32 mouse cellular contexts compared by ENCODE assay signal in the genomic region with DNA sequence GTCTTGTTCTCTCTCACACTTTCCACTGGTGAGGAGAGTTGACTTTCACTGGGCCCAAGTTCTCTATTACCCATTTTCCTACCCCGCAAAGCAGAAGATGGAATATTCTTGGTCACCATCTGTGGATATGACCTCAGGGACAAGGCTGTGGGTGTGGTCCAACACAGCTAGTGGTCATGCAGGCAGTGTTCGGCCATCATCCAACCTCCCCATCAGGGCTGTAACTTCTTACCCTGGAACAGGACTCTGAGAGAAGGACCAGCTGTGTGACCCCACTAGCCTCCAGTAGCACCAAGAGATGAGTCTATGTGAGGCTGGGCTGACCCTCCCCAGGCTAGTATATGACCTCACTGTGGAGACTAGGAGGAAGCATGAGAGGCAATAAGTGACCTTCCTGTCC. TPM values are rescaled to one million over a fixed set of nuclear protein-coding genes. Genes with fewer than 3 reads are reported as not detected.
A peak's percentile ranks its signal among the peaks of the same experiment; 100 is the strongest.
DNase-seq lines count a peak whose midpoint lies in the region; ATAC-seq lines count a peak whose summit lies in the region.
"Had no signal": no experiment of that assay in that cellular context is flagged by ENCODE, and none has a peak within 500 bp of the region (broad histone marks: within the 10 kb centered on the region; RNA-seq: fewer than 3 reads in every experiment).

No protein-coding gene starts in this region.

- no peaks in the 10 kb centered on the region for H3K27me3 ChIP-seq in heart, embryonic 12.5 days (replicated peaks)
- H3K27me3 ChIP-seq in kidney, embryonic 15.5 days, result no peaks in the 10 kb centered on the region
- H3K27me3 ChIP-seq: embryonic facial prominence, embryonic 15.5 days; hindbrain, embryonic 13.5 days; limb, embryonic 13.5 days; lung, embryonic 15.5 days; midbrain, embryonic 15.5 days; neural tube, embryonic 15.5 days had no signal

- no peak overlapping the region for H3K27ac ChIP-seq in heart, embryonic 12.5 days (ENCODE audit: poor library complexity, severe bottlenecking)
- no peak overlapping the region for H3K27ac ChIP-seq in kidney, embryonic 15.5 days
- H3K27ac ChIP-seq: embryonic facial prominence, embryonic 10.5 days; embryonic facial prominence, embryonic 15.5 days; hindbrain, embryonic 13.5 days; left cerebral cortex, adult 2 months; limb, embryonic 13.5 days; lung, embryonic 15.5 days; midbrain, embryonic 10.5 days; midbrain, embryonic 15.5 days; neural tube, embryonic 15.5 days had no signal

- ATAC-seq in heart, embryonic 12.5 days (ENCODE audit: insufficient number of reproducible peaks, low FRiP score), result no peak
- ATAC-seq in kidney, embryonic 15.5 days (replicated peaks; ENCODE audit: low FRiP score), result no peak
- ATAC-seq: forebrain, embryonic 14.5 days; intestine, postnatal 0 days; midbrain, embryonic 15.5 days; Patski had no signal

- H3K9ac ChIP-seq in heart, embryonic 12.5 days, result no peak overlapping the region
- no peak overlapping the region for H3K9ac ChIP-seq in kidney, embryonic 15.5 days
- H3K9ac ChIP-seq: embryonic facial prominence, embryonic 15.5 days; hindbrain, embryonic 13.5 days; limb, embryonic 13.5 days; lung, embryonic 15.5 days; midbrain, embryonic 15.5 days; neural tube, embryonic 15.5 days had no signal

- H3K4me1 ChIP-seq in heart, embryonic 12.5 days (replicated peaks), result no peaks in the 10 kb centered on the region
- peaks cover 11% of the 10 kb centered on the region; the same call in 1 of the 2 replicates for H3K4me1 ChIP-seq in kidney, embryonic 15.5 days
- H3K4me1 ChIP-seq: hindbrain, embryonic 13.5 days; midbrain, embryonic 15.5 days; neural tube, embryonic 15.5 days had no signal

- WGBS in heart, embryonic 12.5 days, result 76% methylated on average over 2 of the region's 2 CpGs
- 85% methylated on average over 2 of the region's 2 CpGs for WGBS in kidney, embryonic 15.5 days

- no peak overlapping the region for H3K4me2 ChIP-seq in heart, embryonic 12.5 days
- H3K4me2 ChIP-seq in kidney, embryonic 15.5 days, result no peak overlapping the region
- H3K4me2 ChIP-seq: embryonic facial prominence, embryonic 15.5 days; hindbrain, embryonic 13.5 days; limb, embryonic 13.5 days; liver, embryonic 11.5 days; lung, embryonic 15.5 days; midbrain, embryonic 15.5 days; neural tube, embryonic 15.5 days had no signal

- no peak overlapping the region for H3K4me3 ChIP-seq in heart, embryonic 12.5 days
- H3K4me3 ChIP-seq in kidney, embryonic 15.5 days (replicated peaks), result no peak overlapping the region
- H3K4me3 ChIP-seq: embryonic facial prominence, embryonic 10.5 days; embryonic facial prominence, embryonic 15.5 days; hindbrain, embryonic 13.5 days; left cerebral cortex, adult 2 months; limb, embryonic 13.5 days; lung, embryonic 15.5 days; midbrain, embryonic 10.5 days; midbrain, embryonic 15.5 days; neural tube, embryonic 15.5 days had no signal

- H3K9me3 ChIP-seq in heart, embryonic 12.5 days (replicated peaks), result no peaks in the 10 kb centered on the region
- no peaks in the 10 kb centered on the region for H3K9me3 ChIP-seq in kidney, embryonic 15.5 days (replicated peaks)
- H3K9me3 ChIP-seq: embryonic facial prominence, embryonic 10.5 days; embryonic facial prominence, embryonic 15.5 days; hindbrain, embryonic 13.5 days; limb, embryonic 13.5 days; lung, embryonic 15.5 days; midbrain, embryonic 10.5 days; midbrain, embryonic 15.5 days; neural tube, embryonic 15.5 days had no signal

- no peaks in the 10 kb centered on the region for H3K36me3 ChIP-seq in heart, embryonic 12.5 days
- H3K36me3 ChIP-seq in kidney, embryonic 15.5 days, result no peaks in the 10 kb centered on the region
- H3K36me3 ChIP-seq: embryonic facial prominence, embryonic 10.5 days; embryonic facial prominence, embryonic 15.5 days; hindbrain, embryonic 13.5 days; limb, embryonic 13.5 days; lung, embryonic 15.5 days; midbrain, embryonic 10.5 days; midbrain, embryonic 15.5 days; neural tube, embryonic 15.5 days had no signal

- DNase-seq in heart, adult 18-20 months, result peak; percentile 17 to 47
- DNase-seq in kidney, postnatal 14 days, result peak; percentile 3
- peak; percentile 41 to 47 for DNase-seq in heart, adult 9 months (ENCODE audit: low spot score in 2 of 2)
- peak; percentile 63 for DNase-seq in skeletal muscle tissue, adult 2 months (ENCODE audit: low read depth, low spot score)
- DNase-seq in frontal cortex, adult 2 months (ENCODE audit: extremely low spot score in 1 of 2, low spot score in 1 of 2), result no peak
- no peak for DNase-seq in right cerebral cortex, postnatal 4 days
- DNase-seq: adrenal gland, postnatal 10 days; cerebellum, adult 8-10 months; cerebellum, postnatal 25 days; kidney, adult 9 months; layer of hippocampus, adult 9-11 months; right cerebral cortex, postnatal 25 days; thymus, postnatal 4 days had no signal

RNA-seq across cellular contexts. Expression of a gene that starts 54.1 kb away (rescaled TPM):
- 1 to 10 TPM in 1 of 2 experiments, under 1 TPM in 1; 0.74 to 1.3 TPM for total RNA-seq in heart, adult 18-20 months (2021)
- polyA plus RNA-seq in heart, embryonic 12.5 days (2016; fragmentation: Nextera tagmentation; extraction: Ambion mirVana), result 5.5 and 5.8 TPM in 2 replicates
- 1.2 and 1.4 TPM in 2 replicates for polyA plus RNA-seq in kidney, embryonic 15.5 days (2015; fragmentation: Nextera tagmentation; extraction: Ambion mirVana)
- 2.8 and 2.9 TPM in 2 replicates for polyA plus RNA-seq in frontal cortex, adult 2 months (2012; rRNA removed)
- total RNA-seq: granulocyte monocyte progenitor cell, adult 5-6 weeks; megakaryocyte progenitor cell, adult 5-6 weeks; MEL had no signal
- polyA plus RNA-seq: liver, embryonic 16.5 days had no signal

Comparison
In these comparisons a context has a peak if more than half of its experiments do, and no peak if none do; other contexts are left out.
1. DNase-seq: peak in heart, adult 18-20 months (2 of 2), kidney, postnatal 14 days (single experiment), heart, adult 9 months (2 of 2) and skeletal muscle tissue, adult 2 months (single experiment); none in frontal cortex, adult 2 months (0 of 2) and right cerebral cortex, postnatal 4 days (single experiment).